Mouse (Mus musculus) lung, adult 2 months (tissue): ENCODE data around the gene Jmjd1c. TPM values are rescaled to one million over a fixed set of nuclear protein-coding genes. Genes with fewer than 3 reads are reported as not detected.

Experiments
- DNase-seq: peaks from one replicate; pipeline ENCODE4 v3.0.0; 2022
- H3K4me1 ChIP-seq: fragments of 200-500 bp; 2 replicates; pipeline ENCODE4 v1.6.1; 2011; ENCODE audit warnings: low read length; ENCODE audit not compliant: control insufficient read depth, insufficient read depth
- H3K4me3 ChIP-seq: fragments of 200-500 bp; replicated peaks from 2 replicates; pipeline ENCODE3; 2011; ENCODE audit warnings: low read depth, mild to moderate bottlenecking, control low read depth, low read length; ENCODE audit errors: extremely low read depth
- CTCF ChIP-seq: fragments of 200-500 bp; IDR thresholded peaks from 2 replicates; pipeline ENCODE4 v1.5.1; 2011; ENCODE audit warnings: mild to moderate bottlenecking, low read length, control low read depth; ENCODE audit not compliant: insufficient read depth
- POLR2A ChIP-seq: fragments of 200-500 bp; IDR thresholded peaks from 2 replicates; pipeline ENCODE4 v1.6.1; 2011; ENCODE audit warnings: low read depth, mild to moderate bottlenecking, control low read depth, low read length, borderline replicate concordance; ENCODE audit errors: extremely low read depth
- WGBS: fragments of 180-500 bp; shearing (Covaris S2); methylation state at CpG from one replicate; pipeline ENCODE4 v1.1.7; 2018; 5-methylcytosine and 5-hydroxymethylcytosine counted together
- polyA plus RNA-seq: library from polyadenylated mRNA; depleted of rRNA; stranded (reverse); fragments of >200 nt; gene quantifications from 2 replicates; pipeline ENCODE4 v1.2.3, GENCODE M21; 2012

Jmjd1c gene
- polyA plus RNA-seq, 1 experiment = 16.4 TPM

DNA sequence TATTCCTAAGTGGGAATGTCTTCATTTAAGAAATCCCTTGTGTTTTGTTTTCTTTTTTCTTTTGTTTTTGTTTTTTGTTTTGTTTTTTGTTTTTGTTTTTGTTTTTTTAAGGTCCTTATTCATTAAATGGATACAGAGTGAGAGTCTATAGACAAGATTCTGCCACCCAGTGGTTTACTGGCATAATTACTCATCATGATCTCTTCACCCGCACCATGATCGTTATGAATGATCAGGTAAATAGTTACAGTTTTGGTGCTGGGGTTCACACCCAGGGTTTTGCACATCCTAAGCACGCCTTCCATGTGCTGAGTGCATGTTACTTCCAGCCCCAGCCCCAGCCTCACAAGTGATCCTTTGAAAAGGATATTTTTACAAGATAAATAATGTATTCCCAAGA is 120.9 kb downstream of the Jmjd1c start:
- TF ChIP-seq POLR2A (no peak), CTCF (no peak)
- DNase-seq = no peak
- WGBS = 69% methylated on average over 3 of the region's 3 CpGs
- Histone ChIP-seq H3K4me1 (peaks cover 15% of the 10 kb centered on the region), H3K4me3 (no peak overlapping the region)

DNA sequence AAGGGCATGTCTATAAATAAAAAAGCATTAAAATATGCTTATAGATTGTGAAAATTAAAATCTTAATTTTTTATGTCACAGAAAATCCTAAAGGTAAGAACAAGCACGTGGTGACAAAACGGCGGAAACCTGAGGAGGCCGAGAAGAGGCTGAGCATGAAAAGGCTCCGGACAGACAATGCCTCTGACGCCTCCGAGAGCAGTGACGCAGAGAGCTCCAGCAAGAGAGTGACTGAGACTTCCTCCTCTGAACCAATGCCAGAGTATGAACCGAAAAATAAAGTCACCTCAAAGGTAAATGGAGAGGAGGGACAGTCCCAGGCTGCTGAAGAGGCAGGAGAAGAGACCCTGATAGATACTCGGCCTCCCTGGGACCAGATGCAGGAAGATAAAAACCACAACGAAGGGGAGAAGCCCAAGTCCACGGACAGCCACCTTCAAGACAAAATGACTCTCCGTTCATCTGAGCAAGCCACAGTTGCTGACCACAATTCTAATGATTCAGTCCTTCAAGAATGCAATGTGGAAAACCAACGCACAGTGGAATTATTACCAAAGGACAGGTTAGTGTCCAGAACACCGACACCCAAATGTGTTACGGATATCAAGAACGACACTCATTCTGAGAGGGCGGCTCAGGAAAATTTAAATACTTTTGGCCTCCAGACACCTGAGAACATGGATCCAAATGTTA is 123.1 kb downstream of the Jmjd1c start:
- TF ChIP-seq CTCF = no peak
- no peak for TF ChIP-seq POLR2A
- no peak overlapping the region for H3K4me3 ChIP-seq
- WGBS = 89% methylated on average over 18 of the region's 18 CpGs
- no peak for DNase-seq
- peaks cover 8% of the 10 kb centered on the region for H3K4me1 ChIP-seq

DNA sequence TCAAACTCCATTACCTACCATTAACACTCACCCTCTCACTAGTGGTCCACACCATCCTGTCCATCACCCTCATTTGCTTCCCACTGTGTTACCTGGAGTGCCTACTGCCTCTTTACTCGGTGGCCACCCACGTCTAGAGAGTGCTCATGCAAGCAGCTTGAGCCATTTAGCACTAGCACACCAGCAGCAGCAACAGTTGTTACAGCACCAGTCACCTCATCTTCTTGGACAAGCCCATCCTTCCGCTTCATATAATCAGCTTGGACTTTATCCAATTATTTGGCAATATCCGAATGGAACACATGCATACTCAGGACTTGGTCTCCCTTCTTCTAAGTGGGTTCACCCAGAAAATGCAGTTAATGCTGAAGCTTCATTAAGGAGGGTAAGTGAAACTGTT is 124.3 kb downstream of the Jmjd1c start:
- no peak for TF ChIP-seq POLR2A
- TF ChIP-seq CTCF = no peak
- peaks cover 2% of the 10 kb centered on the region; the same call in 1 of the 2 replicates for H3K4me1 ChIP-seq
- WGBS = 57% methylated on average over 4 of the region's 4 CpGs
- H3K4me3 ChIP-seq = no peak overlapping the region
- no peak for DNase-seq

DNA sequence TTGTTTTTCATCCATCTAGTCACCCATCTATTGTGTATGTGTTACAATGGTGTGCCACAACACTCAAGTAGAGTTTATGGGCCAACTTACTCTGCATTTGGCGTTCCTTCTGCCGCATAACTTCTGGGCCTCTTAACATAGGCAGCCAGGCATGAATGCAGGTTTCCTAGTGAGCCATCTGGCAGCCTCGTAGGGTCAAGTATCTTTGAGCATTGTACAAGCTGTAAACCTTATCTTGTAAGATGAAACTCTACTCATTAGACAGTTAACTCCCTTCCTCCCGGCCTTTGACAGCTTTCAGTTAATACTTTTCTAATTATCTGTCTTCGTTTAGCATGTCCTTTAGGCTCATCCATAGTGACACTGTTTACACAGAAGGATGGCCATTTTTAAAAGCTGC is 125.4 kb downstream of the Jmjd1c start:
- Histone ChIP-seq H3K4me1 (peaks cover 4% of the 10 kb centered on the region; the same call in 1 of the 2 replicates), H3K4me3 (no peak overlapping the region)
- DNase-seq = no peak
- TF ChIP-seq POLR2A = no peak
- TF ChIP-seq CTCF = no peak
- WGBS = 54% methylated on average over 5 of the region's 5 CpGs

DNA sequence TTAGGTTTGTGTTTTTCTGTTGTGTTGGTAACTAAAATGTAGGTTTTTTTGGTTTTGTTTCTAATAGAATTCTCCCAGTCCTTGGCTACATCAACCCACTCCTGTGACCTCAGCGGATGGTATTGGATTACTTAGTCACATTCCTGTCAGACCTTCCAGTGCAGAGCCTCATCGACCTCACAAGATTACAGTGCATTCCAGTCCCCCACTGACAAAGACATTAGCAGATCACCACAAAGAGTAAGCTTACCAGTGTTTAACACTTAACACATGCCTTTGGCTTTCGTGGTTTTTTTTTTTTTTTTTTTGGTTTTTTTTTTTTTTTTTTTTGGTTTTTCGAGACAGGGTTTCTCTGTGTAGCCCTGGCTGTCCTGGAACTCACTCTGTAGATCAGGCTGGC is 128.0 kb downstream of the Jmjd1c start:
- H3K4me3 ChIP-seq = no peak overlapping the region
- DNase-seq = no peak
- TF ChIP-seq CTCF = no peak
- peaks cover 9% of the 10 kb centered on the region for H3K4me1 ChIP-seq
- 63% methylated on average over 3 of the region's 4 CpGs for WGBS

DNA sequence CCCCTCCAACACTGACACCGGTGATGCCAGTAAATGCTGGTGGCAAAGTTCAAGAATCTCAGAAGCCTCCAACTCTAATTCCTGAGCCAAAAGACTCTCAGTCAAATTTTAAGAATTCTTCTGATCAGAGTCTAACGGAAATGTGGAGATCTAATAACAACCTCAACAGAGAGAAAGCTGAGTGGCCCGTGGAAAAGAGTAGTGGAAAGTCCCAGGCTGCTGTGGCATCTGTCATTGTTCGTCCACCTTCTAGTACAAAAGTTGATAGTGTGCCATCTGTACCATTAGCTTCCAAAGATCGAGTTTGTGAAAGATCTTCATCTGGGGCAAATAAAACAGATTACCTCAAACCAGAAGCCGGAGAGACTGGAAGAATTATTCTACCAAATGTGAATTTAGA is 129.6 kb downstream of the Jmjd1c start:
- no peak for TF ChIP-seq POLR2A
- 64% methylated on average over 6 of the region's 6 CpGs for WGBS
- H3K4me1 ChIP-seq = peaks cover 16% of the 10 kb centered on the region
- DNase-seq = no peak
- H3K4me3 ChIP-seq = no peak overlapping the region

DNA sequence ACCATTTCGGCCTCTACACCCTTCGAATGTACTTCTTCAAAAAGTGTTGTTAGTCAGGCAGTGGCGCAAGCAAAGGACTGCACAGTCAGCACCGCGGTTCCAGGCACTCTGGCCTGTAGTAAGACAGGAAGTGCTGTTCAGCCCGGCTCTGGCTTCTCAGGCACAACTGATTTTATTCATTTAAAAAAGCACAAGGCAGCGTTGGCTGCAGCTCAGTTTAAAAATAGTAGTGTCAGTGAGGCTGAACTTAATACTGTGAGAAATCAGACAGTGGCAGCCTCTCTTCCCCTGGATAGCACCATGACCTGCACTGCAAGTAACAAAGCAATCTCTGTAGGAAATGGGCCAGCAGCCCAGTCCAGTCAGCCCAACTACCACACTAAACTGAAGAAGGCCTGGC is 130.2 kb downstream of the Jmjd1c start:
- WGBS = 30% methylated on average over 7 of the region's 7 CpGs
- no peak overlapping the region for H3K4me3 ChIP-seq
- TF ChIP-seq POLR2A = no peak
- TF ChIP-seq CTCF = no peak
- peaks cover 16% of the 10 kb centered on the region for H3K4me1 ChIP-seq
- no peak for DNase-seq

DNA sequence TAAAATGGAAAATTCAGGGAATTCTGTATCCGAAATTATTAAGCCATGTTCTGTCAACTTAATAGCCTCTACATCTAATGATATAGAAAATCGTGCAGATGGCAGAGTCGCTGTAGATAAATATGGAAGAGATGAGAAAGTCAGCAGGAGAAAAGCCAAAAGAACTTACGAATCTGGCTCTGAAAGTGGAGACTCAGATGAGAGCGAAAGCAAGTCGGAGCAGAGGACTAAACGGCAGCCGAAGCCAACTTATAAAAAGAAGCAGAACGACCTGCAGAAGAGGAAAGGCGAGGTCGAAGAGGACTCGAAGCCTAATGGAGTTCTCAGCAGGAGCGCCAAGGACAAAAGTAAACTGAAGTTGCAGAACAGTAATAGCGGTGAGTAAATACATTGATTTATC is 130.6 kb downstream of the Jmjd1c start:
- 43% methylated on average over 14 of the region's 14 CpGs for WGBS
- H3K4me3 ChIP-seq = no peak overlapping the region
- peaks cover 14% of the 10 kb centered on the region for H3K4me1 ChIP-seq
- TF ChIP-seq POLR2A = no peak
- TF ChIP-seq CTCF = no peak
- DNase-seq = no peak

DNA sequence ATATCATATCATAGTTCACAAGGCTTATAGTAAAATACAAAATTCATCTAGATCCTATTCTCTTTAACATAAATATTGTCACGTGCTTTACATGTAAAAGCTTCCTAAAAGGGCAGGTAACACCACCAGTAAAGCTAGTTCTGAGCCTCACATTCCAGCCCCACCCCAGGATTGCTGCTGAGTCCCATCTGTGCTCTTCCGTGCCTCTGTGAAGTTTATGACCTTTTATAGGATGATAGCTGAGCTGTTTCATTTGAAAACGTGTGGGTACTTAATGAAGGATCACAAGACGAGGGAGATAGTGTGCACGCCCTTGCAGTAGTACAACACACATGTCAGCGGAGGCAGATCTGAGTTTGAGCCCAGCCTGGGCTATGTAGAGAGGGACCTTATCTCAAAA is 134.5 kb downstream of the Jmjd1c start:
- peaks cover 14% of the 10 kb centered on the region for H3K4me1 ChIP-seq
- WGBS = 82% methylated on average over 6 of the region's 6 CpGs
- TF ChIP-seq CTCF = no peak
- no peak for TF ChIP-seq POLR2A
- H3K4me3 ChIP-seq = no peak overlapping the region
- no peak for DNase-seq

DNA sequence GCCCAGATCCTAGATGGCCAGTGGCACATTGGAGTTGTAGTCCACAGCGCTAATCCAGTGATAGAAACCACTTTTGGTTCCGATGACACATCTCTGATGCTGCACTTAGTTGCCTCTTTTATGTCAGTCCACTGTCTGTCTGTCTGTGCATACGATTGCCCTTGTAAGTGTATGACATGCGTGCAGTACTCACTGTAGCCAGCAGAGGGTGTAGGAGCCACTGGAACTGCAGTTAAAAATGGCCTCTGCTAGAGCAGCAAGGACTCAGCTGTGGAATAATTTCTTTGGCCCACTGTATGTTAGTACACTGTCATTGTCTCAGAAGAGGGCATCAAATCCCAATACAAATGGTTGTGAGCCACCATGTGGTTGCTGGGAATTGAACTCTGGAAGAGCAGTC is 151.2 kb downstream of the Jmjd1c start:
- 91% methylated on average over 4 of the region's 4 CpGs for WGBS
- no peak for TF ChIP-seq POLR2A
- TF ChIP-seq CTCF = peak; percentile 33
- Histone ChIP-seq H3K4me1 (no peaks in the 10 kb centered on the region; the same call in 1 of the 2 replicates), H3K4me3 (no peak overlapping the region)
- no peak for DNase-seq

DNA sequence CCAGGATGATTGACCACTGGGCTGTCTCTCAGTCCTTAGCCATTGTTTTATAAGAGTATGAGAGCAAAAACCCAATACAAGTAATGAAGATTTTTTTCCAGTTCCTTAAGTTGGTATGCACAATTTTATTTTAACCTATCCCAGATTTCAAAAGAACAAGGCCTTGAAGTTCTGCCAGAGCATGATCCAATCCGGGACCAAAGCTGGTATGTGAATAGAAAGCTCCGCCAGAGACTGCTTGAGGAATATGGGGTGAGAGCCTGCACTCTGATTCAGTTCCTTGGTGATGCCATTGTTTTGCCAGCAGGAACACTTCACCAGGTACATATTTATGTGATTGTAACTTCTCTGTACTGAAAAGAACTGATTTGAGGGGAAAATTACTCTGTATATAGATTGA is 153.6 kb downstream of the Jmjd1c start:
- TF ChIP-seq CTCF (no peak), POLR2A (no peak)
- Histone ChIP-seq H3K4me1 (no peaks in the 10 kb centered on the region; the same call in none of the 2 replicates), H3K4me3 (no peak overlapping the region)
- no peak for DNase-seq
- WGBS = 56% methylated on average over 2 of the region's 2 CpGs
